Mouse (Mus musculus): ENCODE data around the gene Dnah14. TPM values are rescaled to one million over a fixed set of nuclear protein-coding genes. Genes with fewer than 3 reads are reported as not detected.

Dnah14 gene
- polyA plus RNA-seq, 1 experiment, result 0.14 TPM

DNA sequence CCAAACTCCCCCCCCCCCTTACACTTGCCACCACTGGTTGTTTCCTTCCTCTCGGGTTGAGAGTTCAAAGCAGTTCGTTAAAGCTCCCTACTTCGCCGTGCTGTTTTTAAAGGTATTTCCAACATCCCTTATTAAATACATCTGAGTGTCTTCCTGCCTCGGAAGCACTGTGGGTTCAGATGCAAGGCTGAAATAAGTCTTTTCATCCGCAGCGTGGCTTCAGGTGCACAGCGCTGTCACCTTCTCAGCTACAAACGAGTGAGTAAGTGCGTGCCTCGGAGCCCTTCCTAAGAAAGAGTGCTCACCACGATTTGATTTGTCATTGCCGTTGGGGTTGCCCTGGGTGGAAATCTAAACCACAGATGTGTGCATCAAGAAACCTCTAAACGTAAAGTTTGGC, 266.4 kb downstream of the Dnah14 start, which contains the start of gene Lbr:
TSS of gene Lbr (minus strand) at position 266 of the 400 bp plus-strand sequence.
- TF ChIP-seq POLR2A (IDR thresholded peaks at IDR 0.05; ENCODE audit: borderline replicate concordance, extremely low read depth, insufficient read depth, insufficient read length, poor library complexity, severe bottlenecking) (no peak), CTCF (IDR thresholded peaks at IDR 0.05; ENCODE audit: borderline replicate concordance, extremely low read depth, insufficient read depth, insufficient read length) (no peak)
- peak; percentile 68 for DNase-seq (ENCODE audit: low read depth)

DNA sequence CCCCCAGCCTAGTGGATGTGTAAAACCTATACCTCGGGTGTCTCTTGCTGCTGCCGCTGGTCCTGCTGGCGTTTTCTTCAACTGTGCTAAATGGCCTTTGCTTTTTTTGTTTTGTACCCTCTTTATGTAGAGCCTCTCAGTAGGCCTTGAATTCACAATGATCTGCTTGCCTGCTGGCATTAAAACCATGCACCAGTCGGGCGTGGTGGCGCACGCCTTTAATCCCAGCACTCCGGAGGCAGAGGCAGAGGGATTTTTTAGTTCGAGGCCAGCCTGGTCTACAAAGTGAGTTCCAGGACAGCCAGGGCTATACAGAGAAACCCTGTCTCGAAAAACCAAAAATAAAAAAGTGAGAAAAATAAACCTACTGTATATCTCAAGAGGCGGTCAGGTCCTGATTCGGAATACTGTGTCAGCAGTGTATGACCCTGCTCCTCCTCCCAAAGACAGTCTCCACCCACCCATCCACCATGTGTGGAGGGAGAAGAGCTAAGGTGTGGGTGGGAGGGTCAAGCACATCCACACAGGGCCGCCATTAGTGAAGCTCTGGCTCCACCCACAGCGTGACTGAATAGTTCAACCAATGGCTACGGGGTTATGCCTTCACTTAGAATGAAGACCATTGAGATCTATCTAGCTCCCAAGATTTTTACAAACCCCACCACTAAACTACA, 268.7 kb downstream of the Dnah14 start:
- DNase-seq (ENCODE audit: low read depth), result no peak
- TF ChIP-seq CTCF (IDR thresholded peaks at IDR 0.05; ENCODE audit: borderline replicate concordance, extremely low read depth, insufficient read depth, insufficient read length) (no peak), POLR2A (IDR thresholded peaks at IDR 0.05; ENCODE audit: borderline replicate concordance, extremely low read depth, insufficient read depth, insufficient read length, poor library complexity, severe bottlenecking) (no peak)

DNA sequence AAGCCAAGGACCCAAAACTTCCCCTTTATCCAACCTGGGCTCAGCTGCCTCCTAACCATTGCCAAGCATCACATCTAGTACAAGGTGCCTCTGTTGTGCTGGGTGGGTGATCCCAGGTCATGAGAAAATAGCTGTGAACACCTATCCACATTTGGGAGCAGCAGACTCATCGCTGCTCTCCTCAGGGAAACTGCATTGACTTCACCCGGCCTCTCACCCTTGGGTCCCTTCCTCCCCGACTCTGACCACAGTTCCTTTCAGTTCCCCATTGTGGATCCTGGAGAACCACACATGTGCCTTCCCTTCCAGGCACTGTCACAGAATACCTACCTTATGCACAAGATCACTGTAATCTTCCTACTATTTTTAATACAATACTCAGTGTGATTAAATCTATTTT, 269.4 kb downstream of the Dnah14 start:
- TF ChIP-seq POLR2A (IDR thresholded peaks at IDR 0.05; ENCODE audit: borderline replicate concordance, extremely low read depth, insufficient read depth, insufficient read length, poor library complexity, severe bottlenecking) (no peak), CTCF (IDR thresholded peaks at IDR 0.05; ENCODE audit: borderline replicate concordance, extremely low read depth, insufficient read depth, insufficient read length) (no peak)
- no peak for DNase-seq (ENCODE audit: low read depth)

DNA sequence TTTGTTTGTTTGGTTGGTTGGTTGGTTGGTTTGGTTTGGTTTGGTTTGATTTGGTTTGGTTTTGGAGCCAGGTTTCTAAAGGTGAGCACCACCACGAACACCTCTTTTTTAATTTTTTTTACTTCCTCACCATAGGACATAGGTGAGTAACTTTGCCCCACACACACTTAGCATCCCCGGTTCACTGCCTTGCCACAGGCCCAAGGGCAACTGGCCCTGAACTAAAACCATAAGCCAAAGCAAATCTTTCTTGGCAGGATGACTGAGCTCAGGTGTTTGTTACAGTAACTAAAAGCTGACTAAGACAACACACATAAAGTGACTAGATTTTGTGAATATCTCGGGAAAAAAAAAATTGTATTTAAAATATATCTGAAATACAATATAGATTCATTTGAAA, 271.0 kb downstream of the Dnah14 start:
- no peak for TF ChIP-seq CTCF (IDR thresholded peaks at IDR 0.05; ENCODE audit: borderline replicate concordance, extremely low read depth, insufficient read depth, insufficient read length)
- TF ChIP-seq POLR2A (IDR thresholded peaks at IDR 0.05; ENCODE audit: borderline replicate concordance, extremely low read depth, insufficient read depth, insufficient read length, poor library complexity, severe bottlenecking), result no peak
- no peak for DNase-seq (ENCODE audit: low read depth)

DNA sequence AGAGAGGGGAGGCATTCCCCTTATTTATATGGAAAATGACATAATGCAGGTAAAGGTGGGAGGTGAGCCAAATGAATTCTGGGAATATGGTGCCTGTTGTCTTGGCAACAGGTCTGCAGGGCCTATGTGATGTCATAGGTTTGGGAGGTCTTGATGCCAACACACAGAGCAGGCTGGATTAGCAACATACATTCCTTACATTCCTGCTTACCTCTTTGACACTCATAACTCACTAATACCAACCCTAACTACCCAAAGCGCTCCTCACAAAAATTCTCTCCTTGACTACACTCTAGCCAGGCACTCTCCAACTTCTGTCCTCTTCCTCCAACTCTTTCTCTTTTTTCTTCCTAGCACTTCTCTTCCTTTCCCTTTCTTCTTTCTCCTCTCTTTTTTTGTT, 271.9 kb downstream of the Dnah14 start:
- DNase-seq (ENCODE audit: low read depth), result no peak
- TF ChIP-seq CTCF (IDR thresholded peaks at IDR 0.05; ENCODE audit: borderline replicate concordance, extremely low read depth, insufficient read depth, insufficient read length) (no peak), POLR2A (IDR thresholded peaks at IDR 0.05; ENCODE audit: borderline replicate concordance, extremely low read depth, insufficient read depth, insufficient read length, poor library complexity, severe bottlenecking) (no peak)

DNA sequence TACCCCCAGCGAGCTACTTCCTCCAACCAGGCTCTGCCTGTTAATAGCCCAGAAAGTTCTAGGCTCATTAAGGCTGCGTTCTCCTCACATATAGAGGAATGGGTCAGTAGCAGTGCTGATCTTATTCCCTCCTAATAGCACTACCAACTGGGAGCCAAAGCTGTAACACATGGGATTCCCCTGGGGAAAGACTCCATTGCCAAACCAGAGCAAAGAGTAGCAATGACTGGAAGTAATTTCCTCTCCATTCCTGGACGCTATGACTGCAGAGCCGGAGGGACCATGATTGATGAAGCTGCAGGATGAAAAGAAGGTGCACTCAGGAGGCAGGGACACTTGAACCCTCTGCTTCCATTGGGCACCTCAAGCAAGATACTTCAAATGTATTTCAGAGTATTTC, 274.1 kb downstream of the Dnah14 start:
- TF ChIP-seq POLR2A (IDR thresholded peaks at IDR 0.05; ENCODE audit: borderline replicate concordance, extremely low read depth, insufficient read depth, insufficient read length, poor library complexity, severe bottlenecking), result no peak
- no peak for TF ChIP-seq CTCF (IDR thresholded peaks at IDR 0.05; ENCODE audit: borderline replicate concordance, extremely low read depth, insufficient read depth, insufficient read length)
- no peak for DNase-seq (ENCODE audit: low read depth)

DNA sequence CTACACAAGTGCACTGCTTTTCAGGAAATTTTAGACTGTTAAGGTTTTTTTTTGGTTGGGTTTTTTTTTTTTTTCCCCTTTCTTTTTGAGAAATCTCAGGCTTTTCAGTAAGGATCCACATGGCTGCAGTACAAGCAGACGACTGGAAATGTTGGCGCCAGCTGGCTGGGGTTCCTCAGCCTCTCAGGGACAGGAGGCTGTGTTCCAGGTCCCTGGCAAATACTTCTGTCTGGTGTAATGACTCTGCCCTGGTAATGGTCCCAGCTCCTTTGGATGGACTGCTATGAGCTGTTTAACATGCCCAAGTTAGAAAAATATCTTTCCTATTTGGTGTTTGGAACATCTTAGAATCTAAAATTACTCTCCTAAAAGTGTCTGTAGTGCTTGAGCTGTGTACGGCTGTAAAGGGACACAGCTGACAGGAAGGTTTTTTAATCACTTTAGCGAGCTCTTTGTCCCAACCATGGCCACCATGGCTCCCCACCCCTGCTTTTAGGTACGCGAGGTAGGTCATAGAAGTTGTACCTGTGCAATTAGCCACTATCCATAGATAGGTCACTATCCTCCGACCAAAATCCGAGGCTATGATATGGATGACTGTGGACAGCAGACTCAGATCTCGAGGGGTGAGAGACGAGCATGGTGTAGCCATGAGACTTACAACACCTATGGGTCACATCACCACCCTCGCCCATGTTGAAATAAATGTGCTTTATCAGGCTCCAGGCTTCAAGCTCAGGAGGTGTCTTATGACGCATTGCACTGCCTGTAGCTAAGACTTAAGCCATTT, 275.4 kb downstream of the Dnah14 start:
- TF ChIP-seq POLR2A (IDR thresholded peaks at IDR 0.05; ENCODE audit: borderline replicate concordance, extremely low read depth, insufficient read depth, insufficient read length, poor library complexity, severe bottlenecking) (no peak), CTCF (IDR thresholded peaks at IDR 0.05; ENCODE audit: borderline replicate concordance, extremely low read depth, insufficient read depth, insufficient read length) (no peak)
- peak; percentile 74 for DNase-seq (ENCODE audit: low read depth)

DNA sequence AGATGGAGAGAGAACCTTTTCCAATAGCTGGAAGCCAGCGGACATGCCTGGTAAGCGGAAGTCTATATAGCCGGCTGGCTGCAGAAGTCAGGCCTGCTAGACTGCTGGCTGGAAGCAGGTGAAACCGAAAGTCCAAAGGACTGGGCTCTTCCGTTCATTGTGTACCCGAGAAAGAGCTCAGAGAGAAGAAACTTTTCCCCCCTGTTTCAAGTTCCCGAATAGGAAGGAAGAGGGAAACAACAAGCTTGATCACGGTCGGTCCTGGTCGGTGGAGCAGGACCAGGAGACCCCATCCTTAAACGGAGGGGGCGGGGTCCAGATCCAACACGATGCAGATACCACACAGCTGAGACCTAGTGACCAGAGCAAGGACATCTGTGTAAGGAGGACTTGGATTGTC, 276.1 kb downstream of the Dnah14 start:
- DNase-seq (ENCODE audit: low read depth), result no peak
- TF ChIP-seq CTCF (IDR thresholded peaks at IDR 0.05; ENCODE audit: borderline replicate concordance, extremely low read depth, insufficient read depth, insufficient read length) (no peak), POLR2A (IDR thresholded peaks at IDR 0.05; ENCODE audit: borderline replicate concordance, extremely low read depth, insufficient read depth, insufficient read length, poor library complexity, severe bottlenecking) (no peak)

DNA sequence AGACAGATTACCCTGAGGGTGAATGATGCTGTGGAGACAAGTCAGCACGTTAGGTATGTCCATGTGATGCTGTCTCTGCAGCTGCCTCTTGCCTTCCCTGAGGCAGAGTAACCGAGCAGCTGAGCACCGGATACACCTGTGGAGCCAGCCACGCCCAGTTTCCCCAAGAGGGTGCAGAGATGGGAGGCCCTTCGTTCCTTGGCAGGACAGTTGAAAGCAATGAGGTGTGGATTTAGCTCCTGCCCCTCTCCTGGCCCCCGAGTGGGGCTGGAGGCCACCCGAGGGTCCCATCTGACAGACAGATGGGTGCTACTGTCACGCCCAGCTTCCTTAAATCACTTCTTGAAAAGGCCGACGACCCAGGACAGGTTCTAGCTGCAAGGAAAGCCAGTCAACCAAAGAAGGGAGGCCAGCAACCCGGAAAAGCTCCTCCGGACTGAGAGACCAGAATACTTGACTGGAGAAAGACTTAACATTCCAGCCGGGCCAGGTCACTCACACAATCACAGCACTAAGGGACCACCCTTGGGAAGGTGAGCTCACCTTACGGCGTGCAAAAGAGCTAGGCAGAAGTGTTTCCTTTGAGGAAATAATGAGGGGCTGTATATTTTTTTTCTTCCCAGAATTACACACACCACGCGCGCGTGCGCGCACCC, 276.9 kb downstream of the Dnah14 start:
- no peak for DNase-seq (ENCODE audit: low read depth)

DNA sequence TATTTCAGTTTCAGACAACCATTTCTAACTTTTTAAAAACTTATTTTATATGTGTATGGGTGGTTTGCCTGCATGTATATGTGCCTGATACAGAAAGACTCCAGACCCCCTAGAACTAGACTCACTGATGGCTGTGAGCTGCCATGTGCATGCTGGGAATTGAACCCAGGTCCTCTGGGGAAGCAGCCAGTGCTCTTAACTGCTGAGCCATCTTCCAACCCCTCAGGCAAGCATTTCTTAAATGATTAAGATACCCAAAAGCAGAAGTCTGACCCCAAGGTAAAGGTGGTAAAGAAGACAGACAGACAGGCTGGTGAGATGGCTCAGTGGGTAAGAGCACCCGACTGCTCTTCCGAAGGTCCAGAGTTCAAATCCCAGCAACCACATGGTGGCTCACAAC, 278.5 kb downstream of the Dnah14 start:
- no peak for DNase-seq (ENCODE audit: low read depth)
- TF ChIP-seq CTCF (IDR thresholded peaks at IDR 0.05; ENCODE audit: borderline replicate concordance, extremely low read depth, insufficient read depth, insufficient read length), result no peak
- TF ChIP-seq POLR2A (IDR thresholded peaks at IDR 0.05; ENCODE audit: borderline replicate concordance, extremely low read depth, insufficient read depth, insufficient read length, poor library complexity, severe bottlenecking), result no peak

More for the DNA sequence above, 276.9 kb downstream of the Dnah14 start:
- TF ChIP-seq POLR2A (IDR thresholded peaks at IDR 0.05; ENCODE audit: borderline replicate concordance, extremely low read depth, insufficient read depth, insufficient read length, poor library complexity, severe bottlenecking), result no peak
- no peak for TF ChIP-seq CTCF (IDR thresholded peaks at IDR 0.05; ENCODE audit: borderline replicate concordance, extremely low read depth, insufficient read depth, insufficient read length)

DNA sequence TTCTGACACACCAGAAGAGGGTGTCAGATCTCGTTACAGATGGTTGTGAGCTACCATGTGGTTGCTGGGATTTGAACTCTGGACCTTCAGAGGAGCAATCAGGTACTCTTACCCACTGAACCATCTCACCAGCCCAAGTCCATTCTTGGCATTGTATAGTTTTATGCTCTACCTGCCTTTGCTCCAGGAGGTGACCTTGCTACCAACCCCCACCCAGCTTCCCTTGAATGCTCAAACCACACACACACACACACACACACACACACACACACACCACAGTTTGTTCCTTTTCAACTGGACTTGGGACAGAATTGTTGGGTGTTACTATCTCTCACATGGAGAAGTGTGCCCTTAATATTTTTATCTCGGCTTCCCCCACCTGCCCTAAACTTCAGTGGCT, 280.0 kb downstream of the Dnah14 start:
- DNase-seq (ENCODE audit: low read depth), result no peak

More for the DNA sequence above, 280.0 kb downstream of the Dnah14 start:
- TF ChIP-seq POLR2A (IDR thresholded peaks at IDR 0.05; ENCODE audit: borderline replicate concordance, extremely low read depth, insufficient read depth, insufficient read length, poor library complexity, severe bottlenecking) (no peak), CTCF (IDR thresholded peaks at IDR 0.05; ENCODE audit: borderline replicate concordance, extremely low read depth, insufficient read depth, insufficient read length) (no peak)
